Mouse (Mus musculus) kidney, postnatal 36 days (tissue): ENCODE measurements around the gene Slc25a4.
"Not testable (repeated sequence)": the region's sequence is repeated elsewhere in the genome, so short reads cannot be mapped to it uniquely, and the experiment has no call there.

Experiments
- DNase-seq, 2 experiments: peaks; one replicate each; pipeline ENCODE4 v3.0.0; 2021 to 2022; ENCODE audit warnings: mixed read lengths in 2 of 2

Slc25a4 gene

GRCm38 (mm10) chr8:46210404-46211315 lies at the start of gene Slc25a4:
Gene Slc25a4, minus strand, starts transcription at chr8:46211284.
- DNase-seq: peak; percentile 96 to 98

- no peak for DNase-seq
Observed at GRCm38 (mm10) chr8:46257921-46258682, 47.0 kb upstream of the Slc25a4 start.

DNA sequence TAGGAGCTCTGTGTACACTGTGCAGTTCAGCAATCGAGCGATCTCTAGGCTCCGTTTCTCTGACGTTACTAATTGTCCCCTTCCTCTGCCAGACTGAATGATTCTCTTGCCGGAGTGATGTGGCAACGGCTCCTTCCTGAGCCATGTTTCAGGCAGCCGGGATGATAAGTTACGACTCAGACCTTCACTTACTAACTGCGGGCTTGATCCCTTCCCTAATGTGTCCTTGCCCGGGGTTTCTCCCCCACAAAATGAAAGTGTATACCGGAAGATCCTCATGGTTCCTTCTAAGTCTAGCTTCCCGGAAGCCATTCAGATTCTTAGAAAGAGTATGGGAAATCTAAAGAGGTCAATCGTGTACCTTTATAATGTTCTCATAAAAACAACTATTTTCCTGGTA lies 41.4 kb upstream of the Slc25a4 start:
- DNase-seq: no peak

DNA sequence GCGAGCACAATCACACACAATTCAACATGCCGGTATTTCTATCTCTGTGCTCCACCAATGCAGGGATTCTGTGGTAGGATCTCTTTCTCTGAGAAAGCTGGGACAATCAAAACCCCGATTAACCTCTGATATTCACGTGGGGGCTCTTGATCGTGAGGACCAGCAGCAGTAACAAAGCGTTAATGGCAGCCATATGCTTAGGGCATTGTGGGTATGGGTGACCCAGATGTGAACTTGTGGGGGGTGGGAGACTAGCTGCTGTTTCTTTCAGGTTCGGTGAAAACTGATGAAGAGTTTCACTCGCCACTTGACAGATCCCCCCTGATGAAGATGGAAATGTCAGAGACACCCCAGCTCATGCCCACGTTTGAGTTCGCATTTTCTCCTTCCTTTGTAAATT lies 40.5 kb upstream of the Slc25a4 start:
- no peak for DNase-seq

DNA sequence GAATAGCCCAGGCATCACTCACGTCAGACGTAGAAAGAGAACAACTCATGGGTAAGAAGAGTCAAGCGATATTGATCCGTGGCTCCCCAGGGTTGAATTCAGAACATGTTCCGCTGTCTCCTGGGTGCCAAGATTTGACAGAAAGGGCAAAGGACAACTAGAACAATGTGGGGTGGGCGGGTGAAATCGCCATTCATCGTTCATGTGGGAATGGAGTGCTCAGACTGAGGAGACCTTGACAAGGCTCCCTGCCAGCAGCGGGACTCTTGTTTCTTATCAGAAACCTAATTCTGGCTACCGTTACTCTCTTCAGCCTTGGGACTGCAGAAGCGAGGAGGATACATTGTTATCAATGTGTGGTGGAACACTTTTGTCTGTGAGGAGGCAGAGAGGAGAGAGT lies 35.3 kb upstream of the Slc25a4 start:
- DNase-seq: no peak

DNA sequence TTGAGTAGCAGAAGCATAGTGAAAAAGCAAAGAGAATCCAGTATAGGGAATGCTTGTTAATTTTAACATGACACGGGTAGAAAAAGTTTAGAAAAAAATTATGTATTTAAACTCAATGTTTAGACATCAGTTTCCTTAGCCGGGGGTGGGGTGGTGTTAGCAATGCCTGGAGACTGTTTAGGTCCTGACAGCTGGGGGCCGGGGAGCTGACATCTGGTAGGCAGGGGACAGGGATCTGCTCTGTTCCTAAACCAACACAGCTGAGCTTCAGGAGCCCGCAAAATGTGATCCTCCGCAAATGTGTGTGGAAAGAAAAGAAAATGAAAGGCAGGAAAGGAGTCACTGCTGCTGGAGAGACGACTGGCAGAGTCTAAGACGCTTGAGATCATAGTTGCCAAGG lies 31.9 kb upstream of the Slc25a4 start:
- no peak for DNase-seq

- DNase-seq: peak; percentile 72 to 89
Observed at GRCm38 (mm10) chr8:46241568-46242374, 30.7 kb upstream of the Slc25a4 start.

- no peak for DNase-seq
Observed at GRCm38 (mm10) chr8:46236441-46237223, 25.5 kb upstream of the Slc25a4 start.

GRCm38 (mm10) chr8:46234736-46235135 lies 23.7 kb upstream of the Slc25a4 start:
- DNase-seq: no peak

DNA sequence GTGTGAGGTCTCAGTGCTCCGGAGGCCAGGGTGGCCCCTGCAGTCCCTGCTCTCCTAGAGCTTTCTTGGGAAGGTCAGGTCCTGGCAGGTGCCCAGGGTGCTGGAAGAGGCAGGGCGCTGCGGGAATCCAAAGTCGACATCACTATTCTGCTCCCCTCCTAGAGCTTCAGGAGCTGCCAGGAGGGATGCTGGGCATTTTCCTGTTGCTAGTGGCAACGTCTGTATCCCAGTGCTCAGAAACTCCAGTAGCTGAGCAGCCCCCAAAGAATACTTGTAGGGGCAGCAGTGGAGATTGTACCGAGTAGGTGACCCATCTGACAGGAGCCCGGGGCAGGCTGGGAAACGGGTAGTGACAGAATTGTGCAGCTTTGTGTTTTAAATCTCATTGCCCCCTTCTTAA lies 21.7 kb upstream of the Slc25a4 start:
- DNase-seq: no peak

GRCm38 (mm10) chr8:46231968-46232367 lies 20.9 kb upstream of the Slc25a4 start:
- DNase-seq: not testable (repeated sequence)

GRCm38 (mm10) chr8:46226622-46227021 lies 15.5 kb upstream of the Slc25a4 start:
- DNase-seq: no peak

GRCm38 (mm10) chr8:46225501-46225900 lies 14.4 kb upstream of the Slc25a4 start:
- DNase-seq: no peak

- DNase-seq: no peak
Observed at GRCm38 (mm10) chr8:46220566-46220965, 9.5 kb upstream of the Slc25a4 start.

DNA sequence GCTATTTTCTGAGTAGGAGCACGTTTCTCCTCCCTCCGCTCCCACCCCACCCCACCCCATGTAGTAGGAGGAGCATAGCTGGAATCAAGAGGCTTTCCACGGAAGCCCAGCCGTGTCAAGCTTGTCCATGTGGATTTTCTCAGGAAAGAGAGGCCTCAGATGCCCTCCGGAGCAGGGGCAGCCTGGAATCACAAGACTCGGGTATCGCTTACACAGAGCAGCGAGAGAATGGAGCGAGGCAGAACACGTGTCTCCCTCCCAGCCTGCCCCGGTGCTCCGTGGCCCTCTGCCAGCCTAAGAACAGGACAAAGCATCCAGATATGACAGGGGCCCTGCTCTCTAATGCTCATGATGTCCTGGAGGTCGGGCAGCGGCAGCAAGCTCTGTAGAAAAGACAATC lies 5.8 kb upstream of the Slc25a4 start:
- DNase-seq: peak; percentile 81 to 84

DNA sequence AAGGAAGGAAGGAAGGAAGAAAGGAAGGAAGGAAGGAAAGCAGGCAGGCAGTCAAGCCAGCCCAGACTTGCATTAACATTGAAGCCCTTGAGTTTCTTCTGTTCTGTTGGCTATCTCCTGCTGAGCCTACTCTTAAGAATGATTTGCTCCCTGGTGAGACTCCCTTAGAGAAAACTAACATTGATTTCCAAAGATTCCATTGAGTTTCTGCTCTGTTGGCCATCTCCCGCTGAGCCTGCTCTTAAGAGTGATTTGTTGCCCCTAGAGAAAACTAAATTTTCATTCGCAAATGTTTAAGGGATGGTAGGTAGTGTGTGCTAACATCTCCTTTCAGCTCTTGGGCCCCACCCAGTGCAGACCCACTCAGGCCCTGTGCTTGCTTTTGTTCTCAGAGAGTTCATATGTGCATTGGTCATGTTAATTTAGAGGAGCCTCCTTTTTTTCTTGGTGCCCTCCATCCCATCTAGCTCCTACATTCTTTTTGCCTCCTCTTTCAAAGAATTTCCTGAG lies 2.9 kb upstream of the Slc25a4 start:
- DNase-seq: no peak

- peak; percentile 76 to 81 for DNase-seq
Observed at GRCm38 (mm10) chr8:46212194-46212593, 1.1 kb upstream of the Slc25a4 start.

DNA sequence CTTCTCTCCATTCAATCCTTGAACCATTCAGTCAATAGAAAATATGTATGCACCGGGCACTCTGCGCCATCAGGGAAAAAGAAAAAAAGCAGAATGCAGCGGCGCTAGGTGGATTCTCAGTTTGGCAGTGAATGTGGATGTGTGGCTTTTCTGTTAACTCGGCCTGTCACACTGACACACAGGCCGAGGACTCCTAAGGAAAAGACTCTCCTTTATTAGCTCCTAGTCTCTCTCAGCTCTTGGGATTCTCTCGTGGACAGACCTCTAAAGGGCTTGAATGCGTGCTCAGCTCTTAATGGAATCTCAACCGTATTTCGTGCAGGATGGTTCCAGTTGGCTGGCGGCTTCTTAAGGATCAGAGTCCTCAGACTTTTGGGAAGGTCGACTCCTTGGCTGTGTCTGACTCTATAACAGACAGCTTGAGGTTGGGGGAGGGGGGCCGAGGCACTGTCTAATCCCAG lies 557 bp upstream of the Slc25a4 start:
- peak; percentile 77 to 81 for DNase-seq

- peak in 1 of 2 experiments; percentile 32 for DNase-seq
Observed at GRCm38 (mm10) chr8:46209057-46209456, 2.0 kb downstream of the Slc25a4 start.

- DNase-seq: no peak
Observed at GRCm38 (mm10) chr8:46208354-46208753, 2.7 kb downstream of the Slc25a4 start.

DNA sequence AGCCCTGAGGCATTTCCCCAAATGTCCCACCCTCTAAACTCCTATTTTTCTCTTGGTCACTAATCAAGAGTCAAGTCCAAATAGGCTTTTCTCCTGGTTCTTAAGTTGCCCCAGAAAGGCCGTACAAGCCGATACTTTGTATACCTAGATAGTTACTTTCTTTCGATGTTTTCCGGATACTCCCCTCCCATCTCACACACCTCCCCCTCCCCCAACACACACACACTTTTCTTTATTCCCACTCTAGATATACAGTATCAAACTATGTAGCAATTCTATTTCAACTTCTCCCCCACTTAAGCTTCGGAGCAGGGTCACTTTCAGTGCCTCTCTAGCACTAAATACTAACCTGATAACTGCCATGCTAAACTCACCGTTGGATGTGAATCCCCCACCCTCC lies 5.0 kb downstream of the Slc25a4 start:
- DNase-seq: no peak
